Mouse (Mus musculus): ENCODE data around the gene Ccr4.
A peak's percentile ranks its signal among the peaks of the same experiment; 100 is the strongest.

Gene Ccr4

DNA sequence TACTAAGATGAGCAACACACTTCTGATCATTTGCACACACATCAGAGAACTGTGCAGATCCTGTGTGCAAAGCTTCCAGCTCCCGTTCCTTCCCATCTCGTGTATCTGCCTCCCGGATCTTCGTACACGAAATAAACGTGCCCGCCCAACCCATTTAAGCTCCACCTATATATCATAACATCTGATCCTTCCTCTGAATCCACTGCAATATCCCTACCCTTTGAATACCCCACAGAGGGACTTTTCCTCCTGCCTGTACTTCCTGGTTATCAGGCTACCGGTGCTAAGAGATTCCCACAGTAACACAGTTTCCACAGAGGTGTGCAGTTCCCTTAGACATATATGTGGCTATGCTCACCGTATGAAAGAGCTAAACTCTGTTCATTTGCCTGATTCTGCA lies at the start of gene Ccr4:
Gene Ccr4 (minus strand): TSS at position 101 of the 400 bp plus-strand sequence.
- no peak for DNase-seq (ENCODE audit: low spot score)

DNA sequence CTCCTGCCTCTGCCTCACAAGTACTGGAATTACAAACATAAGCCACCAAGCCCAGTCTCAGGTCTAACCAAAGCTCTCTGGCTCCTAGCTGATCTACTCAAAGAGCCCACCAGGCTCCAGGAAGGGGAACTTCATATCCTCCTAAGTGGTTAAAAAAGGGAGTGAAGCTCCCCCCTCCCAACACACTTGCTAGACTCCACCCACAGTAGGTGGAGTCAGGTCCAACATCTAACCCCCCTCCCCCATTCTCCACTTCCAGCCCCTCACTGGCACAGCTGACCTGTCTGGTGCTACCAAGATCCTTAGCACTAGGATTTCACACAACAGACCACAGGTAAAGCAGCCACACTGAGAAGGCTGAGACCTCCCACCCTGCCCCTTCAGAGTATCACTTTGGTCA lies 49.1 kb upstream of the Ccr4 start:
- DNase-seq (ENCODE audit: low spot score) = no peak

DNA sequence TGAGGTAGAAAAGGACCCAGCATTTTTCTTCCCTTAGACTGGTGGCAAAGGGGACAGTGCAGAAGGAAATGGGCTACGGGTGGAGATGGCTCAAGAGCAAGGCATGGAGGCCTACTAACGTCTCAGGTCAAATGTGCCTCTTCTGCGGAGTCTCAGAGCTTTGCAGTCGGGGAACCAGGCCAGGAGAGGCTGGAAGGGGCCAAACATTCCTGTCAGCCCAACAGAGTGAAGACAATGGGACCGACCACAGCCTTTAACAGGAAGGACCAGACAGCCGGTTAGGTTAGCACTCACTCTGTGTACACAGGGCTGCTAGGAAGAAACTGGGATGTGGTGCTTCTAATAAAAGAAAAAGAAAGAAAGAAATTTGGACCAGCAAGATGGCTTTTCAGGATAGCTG lies 45.3 kb upstream of the Ccr4 start:
- no peak for DNase-seq (ENCODE audit: low spot score)

DNA sequence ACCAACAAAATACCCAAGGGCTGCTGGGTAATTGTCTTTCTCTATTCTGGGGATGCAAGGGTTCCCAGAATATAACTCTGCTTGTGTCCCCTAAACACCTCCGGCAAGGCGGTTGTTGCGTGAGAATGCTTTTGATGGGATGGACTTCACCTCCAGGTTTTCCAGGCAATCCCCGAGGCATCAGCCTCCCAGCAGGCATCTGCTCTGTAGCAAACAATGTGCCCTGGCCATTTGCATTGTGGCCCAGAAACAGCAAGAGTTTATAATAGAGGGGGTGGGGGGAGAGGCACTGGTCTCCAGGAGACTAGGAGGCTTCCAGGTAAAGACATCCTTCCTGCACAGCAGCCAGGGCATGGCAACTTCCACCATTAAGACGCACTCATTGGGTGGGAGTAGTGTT lies 44.4 kb upstream of the Ccr4 start:
- DNase-seq (ENCODE audit: low spot score) = no peak

GRCm38 (mm10) chr9:114548496-114548895 lies 43.8 kb upstream of the Ccr4 start:
- no peak for DNase-seq (ENCODE audit: low spot score)

DNA sequence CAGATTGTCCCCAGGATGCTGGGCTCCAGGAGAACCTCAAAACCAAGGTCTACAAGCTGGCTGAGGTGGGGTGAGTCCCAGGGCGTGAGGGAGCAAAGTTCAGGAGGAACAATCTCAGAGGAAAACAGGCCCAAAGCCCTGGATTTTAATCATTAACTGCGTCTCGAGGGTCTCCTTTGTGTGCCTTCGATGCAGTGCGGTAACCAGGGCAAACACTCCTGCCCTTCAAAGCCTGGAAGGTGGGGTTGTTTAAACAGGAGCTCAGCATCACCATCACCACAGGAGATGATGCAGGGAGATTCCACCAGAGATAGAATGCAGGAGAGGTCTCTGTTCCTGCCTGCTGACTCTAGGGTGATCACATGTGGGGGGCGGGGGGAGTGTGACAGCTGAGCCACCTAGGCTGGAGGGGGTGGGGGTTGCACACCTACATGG lies 42.9 kb upstream of the Ccr4 start:
- DNase-seq (ENCODE audit: low spot score) = no peak

DNA sequence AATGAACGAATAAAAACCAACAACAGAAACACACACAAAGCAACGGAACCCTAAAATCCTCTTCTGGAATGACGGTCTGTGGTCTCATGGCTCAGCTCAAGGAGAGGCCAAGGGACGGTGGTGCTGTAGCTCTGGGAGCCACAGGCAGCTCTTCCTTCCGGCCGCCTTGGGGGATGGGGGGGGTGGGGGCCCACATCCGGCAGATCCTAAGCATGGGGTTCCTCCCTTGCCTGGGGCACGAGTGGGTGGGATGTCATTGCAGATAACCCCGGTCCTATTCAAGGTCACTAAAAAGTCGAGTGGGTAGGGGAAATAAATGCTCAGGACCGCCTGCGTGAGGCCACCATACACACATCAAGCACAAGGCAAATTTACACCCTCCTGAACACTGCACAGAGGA lies 42.0 kb upstream of the Ccr4 start:
- no peak for DNase-seq (ENCODE audit: low spot score)

GRCm38 (mm10) chr9:114544754-114545393 lies 40.2 kb upstream of the Ccr4 start:
- no peak for DNase-seq (ENCODE audit: low spot score)

GRCm38 (mm10) chr9:114543882-114544753 lies 39.4 kb upstream of the Ccr4 start:
- peak; percentile 21 for DNase-seq (ENCODE audit: low spot score)

DNA sequence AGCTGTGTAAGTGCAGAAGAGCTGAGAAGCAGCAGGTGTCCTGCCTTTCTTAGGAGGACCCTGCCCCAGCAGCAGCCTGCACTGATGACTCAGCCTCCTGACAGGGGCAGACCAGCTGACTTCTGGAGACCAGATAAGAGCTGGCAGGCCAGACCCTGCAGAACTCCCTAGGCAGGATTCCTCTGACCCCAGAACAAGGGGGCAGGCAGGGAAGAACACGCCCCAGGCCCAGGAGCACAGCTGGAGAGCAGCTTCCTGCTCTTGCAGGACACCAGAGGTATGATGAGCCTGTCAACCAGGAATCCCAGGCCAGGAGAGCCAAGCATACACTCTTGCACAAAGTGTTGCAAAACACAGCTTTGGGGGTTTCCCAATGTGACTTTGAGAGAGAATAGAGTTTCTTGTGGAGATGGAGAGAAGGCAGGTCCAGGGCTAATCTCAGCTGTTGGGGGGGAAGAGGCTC lies 36.6 kb upstream of the Ccr4 start:
- DNase-seq (ENCODE audit: low spot score) = peak; percentile 12

GRCm38 (mm10) chr9:114538996-114539563 lies 34.4 kb upstream of the Ccr4 start:
- peak; percentile 17 for DNase-seq (ENCODE audit: low spot score)

GRCm38 (mm10) chr9:114536628-114537027 lies 31.9 kb upstream of the Ccr4 start:
- DNase-seq (ENCODE audit: low spot score) = peak; percentile 26

DNA sequence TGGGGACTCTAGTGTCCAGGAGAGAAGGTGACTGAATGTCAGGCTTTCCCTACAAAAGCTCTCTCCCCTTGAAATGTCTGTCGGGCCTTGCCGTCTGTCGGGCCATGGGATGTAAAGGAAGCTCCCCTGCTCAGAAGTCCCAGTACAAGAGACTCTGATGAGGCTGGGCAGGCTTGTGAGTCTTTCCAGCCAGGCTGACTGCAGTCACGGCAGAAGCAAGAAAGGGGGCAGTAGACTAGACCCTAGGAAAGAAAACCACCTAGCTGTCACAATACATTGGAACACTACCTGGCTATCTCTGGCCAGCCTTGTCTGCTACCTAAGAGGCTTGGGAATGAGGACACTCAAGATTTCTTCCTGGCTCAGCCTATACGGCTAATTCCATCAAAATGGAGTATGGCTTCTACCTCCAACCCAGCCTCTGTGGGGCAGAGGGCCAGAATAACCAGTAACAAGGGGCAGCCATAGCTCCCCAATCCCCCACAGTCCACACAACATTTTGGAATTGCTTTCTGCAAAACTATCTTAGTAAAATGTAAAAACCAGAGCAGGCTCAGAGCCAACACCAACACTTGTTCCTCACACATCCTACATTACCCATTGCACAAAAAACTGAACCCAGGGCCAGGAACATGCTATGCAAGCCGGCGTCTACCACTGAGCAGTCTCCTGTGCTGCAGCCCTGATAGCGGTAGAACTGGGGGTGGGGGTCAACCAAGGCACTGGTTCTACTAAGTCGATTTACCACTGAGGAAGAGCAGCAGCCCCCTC lies 30.2 kb upstream of the Ccr4 start:
- no peak for DNase-seq (ENCODE audit: low spot score)

- DNase-seq (ENCODE audit: low spot score) = no peak
Observed at GRCm38 (mm10) chr9:114533848-114534247, 29.1 kb upstream of the Ccr4 start.

GRCm38 (mm10) chr9:114531276-114531675 lies 26.6 kb upstream of the Ccr4 start:
- no peak for DNase-seq (ENCODE audit: low spot score)

- DNase-seq (ENCODE audit: low spot score) = peak; percentile 68
Observed at GRCm38 (mm10) chr9:114528680-114529048, 23.9 kb upstream of the Ccr4 start.

DNA sequence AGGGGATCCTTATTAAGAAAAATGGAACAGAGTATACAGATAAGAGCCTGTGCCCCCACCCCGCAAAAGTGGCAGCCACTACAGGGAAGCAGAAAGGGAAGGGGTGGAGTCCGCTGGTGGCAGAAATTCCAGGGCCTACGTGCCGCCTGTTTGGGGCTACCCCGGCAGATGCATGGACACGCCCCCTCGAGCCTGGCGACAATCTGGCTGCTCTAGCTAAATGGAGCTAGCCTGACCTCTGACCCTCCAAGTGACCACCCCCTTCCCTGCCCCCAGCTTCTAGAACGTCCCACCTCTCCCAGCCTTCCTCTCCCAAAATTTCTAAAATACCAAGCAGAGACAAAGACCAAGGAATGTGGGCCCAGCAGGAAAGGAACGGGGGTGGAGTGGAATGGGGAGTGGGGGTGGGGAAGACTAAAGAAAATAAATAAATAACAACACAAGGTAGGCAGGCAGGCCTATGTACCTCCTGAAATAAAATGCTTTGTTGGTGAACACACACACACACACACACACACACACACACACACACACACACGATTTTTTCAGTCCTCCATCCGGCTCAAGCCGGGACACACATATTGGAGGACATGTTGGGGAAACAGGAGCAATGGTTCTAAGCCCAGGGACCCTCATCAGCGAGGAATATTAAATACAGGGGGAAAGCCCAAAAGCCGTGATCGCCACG lies 23.4 kb upstream of the Ccr4 start:
- DNase-seq (ENCODE audit: low spot score) = peak; percentile 46

GRCm38 (mm10) chr9:114527085-114527484 lies 22.4 kb upstream of the Ccr4 start:
- DNase-seq (ENCODE audit: low spot score) = peak; percentile 65

- no peak for DNase-seq (ENCODE audit: low spot score)
Observed at GRCm38 (mm10) chr9:114526581-114526980, 21.9 kb upstream of the Ccr4 start.

DNA sequence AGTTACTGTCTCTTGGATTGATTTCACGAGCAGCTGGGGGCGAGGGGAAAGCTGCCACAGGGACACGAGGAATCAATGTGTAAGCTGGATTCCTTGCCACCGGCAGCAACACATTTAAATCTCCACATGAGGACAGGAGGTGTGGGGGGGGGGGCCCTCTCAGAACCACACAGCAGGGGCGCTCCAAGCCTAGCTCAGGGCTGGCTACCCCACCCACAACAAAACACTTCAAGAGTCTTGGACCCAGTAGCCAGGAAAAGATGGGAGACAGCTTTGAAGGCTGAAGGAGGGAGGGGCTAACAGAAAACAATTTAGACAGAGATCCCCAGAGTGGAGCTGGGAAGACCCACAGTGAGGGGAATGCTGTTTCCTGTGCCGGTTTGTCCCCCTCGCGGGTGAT lies 21.2 kb upstream of the Ccr4 start:
- no peak for DNase-seq (ENCODE audit: low spot score)

GRCm38 (mm10) chr9:114525073-114525633 lies 20.4 kb upstream of the Ccr4 start:
- DNase-seq (ENCODE audit: low spot score) = no peak
